Mouse (Mus musculus): ENCODE measurements around the gene Fut8.

Gene Fut8

GRCm38 (mm10) chr12:77309507-77309906 lies 71.6 kb downstream of the Fut8 start:
- no peak for DNase-seq

GRCm38 (mm10) chr12:77313502-77313901 lies 75.6 kb downstream of the Fut8 start:
- DNase-seq = no peak

GRCm38 (mm10) chr12:77324142-77324541 lies 86.2 kb downstream of the Fut8 start:
- DNase-seq = no peak

GRCm38 (mm10) chr12:77346521-77346920 lies 108.6 kb downstream of the Fut8 start:
- no peak for DNase-seq

- no peak for DNase-seq
These were observed 111.6 kb downstream of the Fut8 start for GRCm38 (mm10) chr12:77349543-77349942.

- no peak for DNase-seq
These were observed 177.8 kb downstream of the Fut8 start for GRCm38 (mm10) chr12:77415720-77416119.

GRCm38 (mm10) chr12:77421667-77422393 lies 183.9 kb downstream of the Fut8 start:
- DNase-seq = no peak

- DNase-seq = no peak
These were observed 188.2 kb downstream of the Fut8 start for GRCm38 (mm10) chr12:77426093-77426492.

- DNase-seq = no peak
These were observed 190.2 kb downstream of the Fut8 start for GRCm38 (mm10) chr12:77428165-77428564.

- no peak for DNase-seq
These were observed 191.5 kb downstream of the Fut8 start for GRCm38 (mm10) chr12:77429381-77429780.

GRCm38 (mm10) chr12:77436733-77437132 lies 198.8 kb downstream of the Fut8 start:
- DNase-seq = no peak

- DNase-seq = no peak
These were observed 212.9 kb downstream of the Fut8 start for GRCm38 (mm10) chr12:77450816-77451215.

GRCm38 (mm10) chr12:77466178-77466577 lies 228.3 kb downstream of the Fut8 start:
- no peak for DNase-seq

GRCm38 (mm10) chr12:77479931-77480330 lies 242.0 kb downstream of the Fut8 start:
- DNase-seq = no peak

GRCm38 (mm10) chr12:77481153-77481552 lies 243.2 kb downstream of the Fut8 start:
- DNase-seq = no peak

GRCm38 (mm10) chr12:77481799-77482198 lies 243.9 kb downstream of the Fut8 start:
- no peak for DNase-seq

GRCm38 (mm10) chr12:77483180-77483855 lies 245.4 kb downstream of the Fut8 start:
- DNase-seq = no peak

GRCm38 (mm10) chr12:77484761-77485160 lies 246.8 kb downstream of the Fut8 start:
- no peak for DNase-seq

GRCm38 (mm10) chr12:77491478-77491877 lies 253.6 kb downstream of the Fut8 start:
- no peak for DNase-seq

GRCm38 (mm10) chr12:77495781-77496180 lies 257.9 kb downstream of the Fut8 start:
- DNase-seq = no peak

- no peak for DNase-seq
These were observed 260.2 kb downstream of the Fut8 start for GRCm38 (mm10) chr12:77498153-77498552.

- no peak for DNase-seq
These were observed 262.6 kb downstream of the Fut8 start for GRCm38 (mm10) chr12:77500439-77501055.

- DNase-seq = no peak
These were observed 263.7 kb downstream of the Fut8 start for GRCm38 (mm10) chr12:77501466-77502240.

Data from lung, postnatal 4 days (tissue).